Mouse (Mus musculus) brain, adult 2 months (tissue): Measurements from ENCODE around the gene Vps26c.
A peak's percentile ranks its signal among the peaks of the same experiment; 100 is the strongest.
"Not testable (repeated sequence)": the region's sequence is repeated elsewhere in the genome, so short reads cannot be mapped to it uniquely, and the experiment has no call there.

Source experiments
- DNase-seq: peaks from one replicate; pipeline ENCODE4 v3.0.0; 2011; ENCODE audit warnings: low read depth, low spot score

Vps26c gene

DNA sequence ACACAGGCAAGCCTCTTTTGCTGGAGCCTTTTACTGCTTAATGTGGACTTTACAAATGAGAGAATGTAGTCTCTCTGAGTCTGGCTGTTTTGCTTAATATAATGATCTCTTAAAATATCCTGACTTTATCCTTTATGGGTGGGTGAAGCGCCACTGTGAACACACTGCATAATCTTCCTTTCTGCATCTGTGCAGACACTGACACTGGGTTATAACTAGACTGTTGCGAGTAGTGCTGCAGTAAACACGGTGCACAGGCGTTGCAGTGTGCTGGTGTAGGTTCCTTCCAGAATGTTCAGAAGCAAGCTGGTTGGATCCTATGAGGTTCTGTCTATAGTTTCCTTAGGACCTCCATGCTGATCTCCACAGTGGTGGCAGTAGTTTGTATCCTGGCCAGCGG, 37.3 kb downstream of the Vps26c start:
- peak; percentile 55 for DNase-seq

DNA sequence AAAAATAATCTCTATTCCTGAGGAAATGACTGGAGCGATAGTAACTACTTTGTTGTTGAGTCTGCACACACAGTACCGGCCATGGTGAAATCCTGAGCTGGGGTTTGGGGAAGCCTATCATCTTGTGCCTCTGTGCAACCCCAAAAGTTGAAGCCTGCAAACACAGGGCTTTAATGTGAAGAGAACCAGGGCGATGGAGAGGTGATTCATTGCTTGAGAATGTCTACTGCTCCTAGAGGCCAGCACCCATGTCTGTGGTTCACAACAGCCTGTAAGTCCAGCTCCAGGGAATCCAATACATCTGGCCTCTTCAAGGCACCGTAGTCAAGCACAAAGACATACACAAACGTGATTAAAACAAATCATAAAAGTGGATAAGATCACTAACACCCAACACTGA, 39.3 kb downstream of the Vps26c start:
- no peak for DNase-seq

GRCm38 (mm10) chr16:94484752-94485535, 41.7 kb downstream of the Vps26c start:
- DNase-seq: no peak

DNA sequence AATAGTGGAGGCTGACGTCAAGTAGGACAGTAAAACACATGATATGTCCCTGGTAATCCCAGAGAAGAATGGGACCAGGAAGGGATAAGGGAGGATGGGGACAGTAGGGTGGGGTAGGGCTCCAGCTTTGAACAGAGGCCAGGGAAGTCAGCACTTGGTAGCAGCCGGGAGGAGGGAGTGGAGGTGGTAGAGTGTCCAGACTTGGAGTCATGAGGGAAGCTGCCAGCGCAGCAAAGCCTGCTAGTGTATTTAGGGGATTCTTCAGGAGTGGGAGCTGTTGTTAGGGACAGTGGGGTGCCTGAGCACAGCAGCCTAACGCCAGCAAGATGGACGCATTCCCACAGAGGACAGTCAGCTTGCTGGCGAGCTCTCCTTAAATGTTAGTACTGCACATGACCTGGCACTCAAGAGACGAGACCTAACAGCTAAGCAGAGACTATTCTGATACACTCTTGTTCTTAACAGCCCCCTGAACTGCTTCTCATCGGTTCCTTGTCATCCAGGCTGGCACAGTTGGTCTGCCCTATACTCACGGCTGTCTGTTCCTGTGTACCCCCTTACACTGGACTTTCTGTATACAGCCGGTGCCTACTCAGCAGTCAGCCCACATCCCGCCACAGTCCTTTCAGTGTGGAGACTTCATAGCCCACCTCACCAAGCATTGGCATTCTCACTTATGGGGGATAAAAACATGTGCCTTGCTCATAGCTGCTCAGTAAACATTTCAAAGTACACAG, 53.4 kb downstream of the Vps26c start:
- DNase-seq: peak; percentile 54

DNA sequence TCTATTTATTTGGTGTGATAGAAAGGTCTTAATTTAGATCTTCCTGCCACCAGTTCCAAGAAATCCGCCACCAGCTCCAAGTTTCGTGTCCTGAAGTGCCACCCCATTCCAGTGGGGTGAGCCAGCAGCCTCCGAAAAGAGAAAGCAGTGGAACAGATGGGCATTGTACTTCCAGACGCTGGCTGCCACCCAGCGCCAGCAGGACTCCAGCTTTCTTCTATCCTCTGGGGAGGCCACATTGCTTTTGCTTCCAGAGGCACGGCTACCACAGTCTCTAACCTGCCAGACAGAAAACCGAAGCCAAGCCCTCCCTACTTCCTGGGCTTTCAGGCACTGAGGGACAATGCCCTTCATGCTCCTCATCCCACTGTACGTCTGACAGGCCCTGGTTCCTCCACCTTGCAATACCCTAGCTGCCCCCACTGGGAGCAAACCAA, 54.1 kb downstream of the Vps26c start:
- DNase-seq: peak; percentile 94

DNA sequence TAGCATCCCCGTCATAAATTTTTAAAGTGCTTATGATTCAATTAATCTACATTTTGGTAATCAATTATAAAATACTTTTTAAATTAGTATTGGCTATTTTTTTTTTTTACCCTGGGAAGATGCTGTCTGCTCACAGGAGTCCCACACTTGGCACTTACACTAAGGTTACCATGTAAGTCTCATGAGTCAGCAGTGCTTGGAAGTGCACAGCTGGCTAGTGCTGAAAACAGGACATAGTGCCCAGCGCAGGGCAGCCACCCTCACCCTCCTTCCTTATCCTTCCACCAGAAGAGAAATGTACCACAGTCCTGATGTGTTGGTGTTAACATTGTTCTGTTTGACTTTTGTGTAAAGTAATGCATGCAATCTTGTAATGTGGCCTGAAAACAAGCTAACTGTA, 58.2 kb downstream of the Vps26c start:
- DNase-seq: no peak

DNA sequence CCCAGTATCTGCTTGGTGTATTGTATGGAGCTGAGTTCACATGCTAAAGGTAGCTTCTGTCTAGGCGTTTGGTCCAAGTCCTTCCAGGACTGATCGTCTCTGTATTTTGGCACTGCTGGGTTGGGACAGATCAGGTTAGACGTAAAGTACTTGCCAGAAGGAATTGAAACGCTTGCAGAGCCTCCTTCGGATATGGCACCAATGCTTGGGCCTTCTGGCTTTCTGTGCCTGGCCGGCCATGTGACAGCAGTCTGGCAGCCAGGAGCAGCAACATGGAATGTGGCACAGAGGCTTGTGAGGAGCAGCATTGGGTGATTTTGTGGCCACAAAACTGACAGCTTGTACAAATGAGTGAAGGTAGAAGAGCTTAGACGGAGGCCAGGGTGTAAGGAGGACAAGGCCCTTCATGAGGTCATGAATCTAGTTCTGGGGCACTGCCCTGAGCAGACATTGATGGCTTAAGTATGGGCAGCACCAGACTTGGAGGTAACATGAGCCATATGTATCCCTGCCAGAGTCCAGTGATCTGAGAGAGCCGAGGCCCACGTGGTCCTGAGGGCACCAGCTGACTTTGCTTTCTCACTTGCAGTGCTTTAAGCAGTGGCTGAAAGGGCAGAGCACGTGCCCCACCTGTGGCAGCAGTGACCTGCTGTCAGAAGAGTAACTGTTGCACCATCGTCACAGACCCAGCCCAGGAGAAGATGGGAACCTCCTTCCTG, 59.1 kb downstream of the Vps26c start:
- DNase-seq: peak; percentile 61

- DNase-seq: not testable (repeated sequence)
Observed at GRCm38 (mm10) chr16:94466317-94466716, 60.3 kb downstream of the Vps26c start.

DNA sequence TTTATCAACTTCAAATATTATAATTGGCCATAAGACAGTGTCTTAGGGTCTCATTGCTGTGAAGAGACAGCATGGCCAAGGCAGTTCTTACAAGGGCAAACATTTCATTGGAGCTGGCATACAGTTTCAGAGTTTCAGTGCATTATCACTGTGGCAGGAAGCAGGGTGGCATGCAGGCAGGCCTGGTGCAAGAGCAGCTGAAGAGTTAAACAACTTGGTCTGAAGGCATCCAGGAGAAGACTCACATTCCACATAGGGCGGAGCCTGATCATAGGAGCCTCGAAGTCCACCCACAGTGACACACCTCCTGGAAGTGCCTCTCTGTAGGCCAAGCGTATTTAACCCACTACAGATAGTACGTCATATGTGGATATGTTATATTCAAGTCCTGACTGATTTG, 60.7 kb downstream of the Vps26c start:
- DNase-seq: no peak

GRCm38 (mm10) chr16:94464067-94464466, 62.6 kb downstream of the Vps26c start:
- DNase-seq: peak; percentile 44

GRCm38 (mm10) chr16:94454146-94454545, 72.5 kb downstream of the Vps26c start:
- peak; percentile 36 for DNase-seq

- no peak for DNase-seq
Observed at GRCm38 (mm10) chr16:94452768-94453167, 73.9 kb downstream of the Vps26c start.

- DNase-seq: no peak
Observed at GRCm38 (mm10) chr16:94451545-94452488, 74.8 kb downstream of the Vps26c start.

GRCm38 (mm10) chr16:94449632-94450031, 77.0 kb downstream of the Vps26c start:
- DNase-seq: no peak

DNA sequence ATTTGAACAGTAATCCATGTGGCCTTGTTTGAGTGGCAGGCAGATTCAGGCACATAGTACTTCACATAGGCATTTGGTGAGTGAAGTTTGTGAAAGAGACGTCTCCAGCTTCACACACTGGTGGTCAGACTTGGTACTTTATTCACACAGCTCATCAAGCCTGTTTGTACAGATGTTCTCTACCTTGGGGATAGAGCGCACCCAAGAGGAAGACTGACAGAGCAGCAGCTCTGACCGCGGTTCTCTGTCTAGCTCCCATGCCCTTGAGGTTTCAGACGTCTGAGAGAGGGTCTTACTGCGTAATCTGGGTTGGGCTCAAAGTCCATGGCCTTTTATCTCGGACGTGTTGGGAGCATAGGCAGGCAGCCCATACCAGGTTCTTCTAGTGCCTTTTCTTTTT, 77.5 kb downstream of the Vps26c start:
- no peak for DNase-seq
